Mouse (Mus musculus): ENCODE measurements around the gene Clptm1.

GRCm38 (mm10) chr7:19700299-19701068, 35.7 kb upstream of the Clptm1 start:
- TF ChIP-seq CTCF (IDR thresholded peaks at IDR 0.05; ENCODE audit: borderline replicate concordance, insufficient read depth, low read depth, low read length) (no peak), POLR2A (IDR thresholded peaks at IDR 0.05; ENCODE audit: borderline replicate concordance, insufficient read depth, low read length) (no peak)

Measured in cerebellum, adult 2 months (tissue).